Mouse (Mus musculus) Patski (cell line): Measurements from ENCODE around the gene Mrpl48. TPM values are rescaled to one million over a fixed set of nuclear protein-coding genes. Genes with fewer than 3 reads are reported as not detected.
A peak's percentile ranks its signal among the peaks of the same experiment; 100 is the strongest.

ENCODE experiments used
- ATAC-seq: fragments of 100-300 bp; one replicate; pipeline ENCODE4 v1.8.0; 2021
- CTCF ChIA-PET: fragments of 350-600 bp; sonication (Branson Sonifier 250); formaldehyde crosslinking; loops from one replicate; lab custom pipeline; 2022; ENCODE audit warnings: inconsistent platforms; lab: Charles Lee
- POLR2A ChIA-PET: fragments of 350-600 bp; sonication (Branson Sonifier 250); formaldehyde crosslinking; loops from one replicate; lab custom pipeline; 2022; ENCODE audit warnings: antibody characterized with exemption, inconsistent platforms; lab: Charles Lee
- DNase-seq: peaks from one replicate; pipeline ENCODE4 v3.0.0-alpha.2; 2011; ENCODE audit warnings: low read depth, low spot score
- H3K27me3 ChIP-seq: fragments of 371-371 bp; one replicate; pipeline ENCODE4 v1.5.1; 2021
- CTCF ChIP-seq: fragments of 100-300 bp; IDR thresholded peaks from one replicate; pipeline ENCODE4 v1.5.1; 2021
- in situ Hi-C: fragments of 300-500 bp; cut with MboI; formaldehyde crosslinking; loops from 3 replicates; pipeline ENCODE4 v1.11.1; 2018; ENCODE audit warnings: low pct_unique_long_range_greater_than_20kb, mixed read lengths
- polyA plus RNA-seq: library from polyadenylated mRNA; unstranded; gene quantifications from one replicate; pipeline ENCODE4 v1.2.3, GENCODE M21; 2021

Mrpl48 gene
- polyA plus RNA-seq, 1 experiment from 2014 or later = 25.3 TPM

DNA sequence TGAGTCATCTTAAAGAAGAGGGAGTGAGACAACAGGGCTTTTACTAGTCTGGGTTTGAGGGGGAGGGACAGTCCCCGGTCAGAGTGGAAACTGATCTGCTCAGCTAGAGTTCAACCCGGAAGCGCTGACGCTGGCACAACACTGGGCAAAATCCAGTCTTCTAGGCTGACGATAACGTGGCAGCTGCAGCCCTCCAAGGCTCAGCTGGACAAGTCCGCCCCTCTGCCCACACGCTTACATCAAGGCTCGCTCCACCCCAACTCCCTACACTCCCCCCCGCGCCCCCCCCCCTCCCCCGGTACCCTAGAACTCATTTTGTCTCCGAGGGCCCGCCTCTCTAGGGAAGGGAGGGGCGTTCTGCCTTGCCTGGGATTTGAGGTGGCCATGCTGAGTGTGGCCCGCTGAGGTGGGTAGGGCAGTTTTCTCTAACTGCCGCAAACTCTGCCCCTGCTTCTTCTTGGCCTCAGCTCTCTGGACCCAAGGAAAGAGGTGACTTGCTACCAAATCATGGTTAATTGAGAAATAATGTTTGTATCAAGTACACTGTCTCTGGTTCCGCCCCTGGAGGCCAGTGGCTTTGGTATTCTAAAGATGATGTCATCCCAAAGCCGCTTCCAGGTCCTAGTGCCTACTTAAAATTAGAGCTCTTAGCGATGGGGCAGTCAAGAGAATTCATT is 17.1 kb downstream of the Mrpl48 start:
- DNase-seq (peak; percentile 82), ATAC-seq (peak; percentile 93)
- no peaks in the 10 kb centered on the region for H3K27me3 ChIP-seq
- in situ Hi-C loops = no loop called here
- ChIA-PET POLR2A (interaction anchor here (0.9 to 1.2 kb wide), 4 partner anchors 8 to 17 kb away, joined by 3 to 5 read pairs (median 4); no protein-coding TSS in a partner anchor), CTCF (no interaction called here)
- no peak for TF ChIP-seq CTCF

DNA sequence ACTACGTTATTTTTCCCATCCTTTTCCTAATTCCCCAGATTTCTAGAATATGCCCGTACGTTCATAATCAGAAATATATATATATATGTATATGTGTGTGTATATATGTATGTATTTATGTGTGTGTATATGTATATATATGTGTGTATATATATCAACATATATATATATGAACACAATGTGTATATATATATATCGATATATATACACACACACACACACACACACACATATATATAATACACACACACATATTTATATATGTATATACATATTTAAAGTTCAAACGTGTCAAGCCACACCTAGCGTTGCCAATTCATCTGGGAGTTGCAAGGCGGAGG is 17.6 kb downstream of the Mrpl48 start:
- in situ Hi-C loops = no loop called here
- ATAC-seq = no peak
- no peak for TF ChIP-seq CTCF
- CTCF ChIA-PET = interaction anchor here (1.1 kb wide), 1 partner anchor 13 kb away, joined by 3 read pairs; no protein-coding TSS in a partner anchor
- H3K27me3 ChIP-seq = no peaks in the 10 kb centered on the region
- no peak for DNase-seq
- POLR2A ChIA-PET = interaction anchor here (1.2 kb wide), 1 partner anchor 16 kb away, joined by 5 read pairs; no protein-coding TSS in a partner anchor

DNA sequence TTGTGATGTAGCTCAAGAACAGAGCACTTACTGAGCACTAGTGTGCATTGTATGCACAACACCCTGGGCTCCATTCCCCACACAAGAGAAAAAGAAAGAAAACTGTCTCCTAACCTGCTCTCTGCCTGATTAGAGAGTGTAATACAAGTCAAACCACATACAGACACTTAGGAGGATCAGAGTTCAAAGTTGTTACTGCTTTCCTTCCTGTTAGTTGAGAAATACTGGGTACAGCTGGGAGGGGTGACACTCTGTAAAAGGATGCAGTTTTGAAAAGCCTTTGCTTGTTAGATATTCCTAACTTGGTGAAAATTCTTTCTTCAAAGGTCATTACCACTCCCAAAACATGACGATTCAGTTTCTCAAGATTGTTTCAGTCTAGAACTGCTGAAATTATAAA is 18.3 kb downstream of the Mrpl48 start:
- in situ Hi-C loops = no loop called here
- no peak for DNase-seq
- POLR2A ChIA-PET = no interaction called here

DNA sequence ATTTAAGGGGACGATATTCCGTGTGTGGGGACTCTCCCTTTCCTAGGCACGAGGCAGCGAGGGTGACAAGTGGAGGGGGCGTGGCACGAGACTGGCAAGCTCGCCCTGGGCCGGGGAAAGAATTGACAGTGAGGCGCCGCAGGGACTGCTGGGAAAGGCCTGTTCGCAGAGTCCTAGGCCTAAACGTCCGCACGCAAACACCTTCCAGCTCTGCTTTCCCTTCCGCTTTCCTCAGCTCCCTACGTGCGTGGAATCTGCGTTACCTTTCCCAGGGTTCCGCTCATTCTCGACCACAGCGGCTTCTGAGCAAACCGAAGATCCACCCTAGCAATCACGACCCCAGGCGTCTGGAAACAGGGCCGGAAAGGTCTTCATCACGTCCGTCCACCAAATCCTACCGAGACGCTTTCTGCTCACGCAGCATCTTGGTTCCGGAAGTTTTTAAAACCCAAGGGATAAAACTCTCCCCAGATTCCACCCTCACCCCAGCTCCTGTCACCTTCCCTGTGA is 25.3 kb downstream of the Mrpl48 start:
- ChIA-PET POLR2A (interaction anchor here (0.5 to 1.3 kb wide), 5 partner anchors 8 to 76 kb away, joined by 3 to 4 read pairs (median 3); partner anchors contain the start of gene Rab6a), CTCF (no interaction called here)
- TF ChIP-seq CTCF = no peak
- peak; percentile 65 for ATAC-seq
- in situ Hi-C loops = no loop called here
- H3K27me3 ChIP-seq = no peaks in the 10 kb centered on the region
- peak; percentile 70 for DNase-seq

More for the DNA sequence above, 18.3 kb downstream of the Mrpl48 start:
- no peaks in the 10 kb centered on the region for H3K27me3 ChIP-seq
- CTCF ChIA-PET = interaction anchor here (1.1 kb wide), 1 partner anchor 12 kb away, joined by 3 read pairs; no protein-coding TSS in a partner anchor
- no peak for ATAC-seq
- no peak for TF ChIP-seq CTCF

DNA sequence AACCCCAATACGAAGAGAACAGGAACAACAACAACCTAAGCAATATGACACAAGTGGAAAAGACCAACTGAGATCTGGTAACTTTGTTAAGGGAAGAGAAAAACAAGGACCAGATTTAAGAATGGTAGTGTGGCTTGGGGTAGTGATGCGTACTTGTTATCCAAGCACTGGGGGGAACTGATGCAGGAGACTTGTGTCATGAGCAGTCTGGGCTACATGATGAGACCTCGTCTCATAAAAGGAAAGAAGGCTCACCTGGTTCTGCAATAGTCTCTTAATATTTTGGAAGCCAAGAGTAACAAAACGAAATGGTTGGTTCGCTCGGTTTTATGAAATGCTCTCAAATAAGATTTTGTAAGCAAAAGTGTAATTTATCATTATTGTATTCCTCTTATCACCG is 25.9 kb downstream of the Mrpl48 start:
- in situ Hi-C loops = no loop called here
- CTCF ChIA-PET = no interaction called here
- ATAC-seq = no peak
- DNase-seq = no peak
- POLR2A ChIA-PET = interaction anchor here (1.0 to 1.2 kb wide), 2 partner anchors 12 to 25 kb away, joined by 3 read pairs; partner anchors contain the start of gene Rab6a
- H3K27me3 ChIP-seq = no peaks in the 10 kb centered on the region
- TF ChIP-seq CTCF = no peak

DNA sequence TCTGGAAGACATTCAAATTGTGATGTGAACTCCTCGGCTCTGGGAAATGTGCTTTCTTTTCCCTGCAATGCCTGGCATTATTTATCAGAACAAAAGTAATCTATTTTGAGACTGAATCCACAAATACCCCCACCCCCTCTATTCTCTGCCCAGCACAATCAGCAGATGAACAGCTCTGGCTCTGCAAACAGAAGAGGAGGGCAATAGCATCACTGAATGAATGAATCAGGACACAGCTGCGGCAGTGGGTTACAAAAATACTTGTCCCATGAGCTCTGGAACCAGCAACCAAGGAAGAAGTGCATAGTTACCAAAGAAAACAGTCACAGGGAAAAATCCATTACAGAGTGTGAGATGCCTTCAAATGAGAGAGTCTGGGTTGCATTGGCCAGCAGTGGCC is 29.3 kb downstream of the Mrpl48 start:
- no peaks in the 10 kb centered on the region for H3K27me3 ChIP-seq
- ChIA-PET CTCF (no interaction called here), POLR2A (no interaction called here)
- DNase-seq (no peak), ATAC-seq (no peak)
- in situ Hi-C loops = no loop called here
- TF ChIP-seq CTCF = no peak

DNA sequence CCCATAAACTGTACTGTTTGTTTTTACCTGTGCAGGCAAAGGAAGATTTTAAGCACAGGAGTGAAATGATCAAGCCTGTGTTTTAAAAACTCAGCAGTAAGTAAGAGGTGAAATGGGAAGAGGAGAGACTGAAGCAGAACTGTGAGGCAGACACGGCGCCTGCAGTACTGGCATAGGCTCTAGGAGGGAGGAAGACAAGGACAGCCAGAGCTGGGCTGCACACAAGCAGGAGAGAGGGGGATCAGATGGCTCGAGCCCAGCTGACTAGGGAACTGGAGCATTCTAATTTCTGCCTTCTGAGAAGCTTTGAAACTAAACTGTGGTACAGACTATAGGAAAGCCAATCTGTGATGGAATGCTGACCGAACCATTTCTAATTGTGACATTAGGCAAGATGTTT is 35.4 kb downstream of the Mrpl48 start:
- no peak for ATAC-seq
- CTCF ChIA-PET = interaction anchor here (2.4 kb wide), 1 partner anchor 17 kb away, joined by 7 read pairs; no protein-coding TSS in a partner anchor

DNA sequence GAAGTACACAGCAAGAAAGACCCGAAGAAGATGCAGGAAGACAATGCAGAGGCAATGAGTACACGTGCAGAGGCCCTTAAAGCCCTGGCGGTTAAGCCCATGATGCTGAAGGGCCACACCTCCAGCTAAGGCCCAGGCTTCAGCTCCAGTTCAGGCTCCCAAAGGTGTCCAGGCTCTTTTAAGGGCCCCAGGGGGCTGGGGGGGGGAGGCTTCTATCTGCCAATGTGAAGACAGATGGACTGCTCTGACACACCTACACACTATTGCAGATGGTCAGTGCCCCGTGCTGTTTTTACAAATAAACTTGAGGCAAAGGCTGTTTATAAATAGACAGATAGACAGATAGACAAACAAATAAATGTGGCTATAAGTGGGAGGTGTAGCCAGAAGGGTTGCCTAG is 36.0 kb downstream of the Mrpl48 start:
- CTCF ChIA-PET = interaction anchor here (1.6 kb wide), 1 partner anchor 32 kb away, joined by 3 read pairs; no protein-coding TSS in a partner anchor
- no peak for ATAC-seq
- no peak for DNase-seq
- no peak for TF ChIP-seq CTCF
- in situ Hi-C loops = no loop called here
- no peaks in the 10 kb centered on the region for H3K27me3 ChIP-seq
- POLR2A ChIA-PET = no interaction called here

More for the DNA sequence above, 35.4 kb downstream of the Mrpl48 start:
- POLR2A ChIA-PET = no interaction called here
- H3K27me3 ChIP-seq = no peaks in the 10 kb centered on the region
- in situ Hi-C loops = no loop called here
- no peak for DNase-seq
- no peak for TF ChIP-seq CTCF

DNA sequence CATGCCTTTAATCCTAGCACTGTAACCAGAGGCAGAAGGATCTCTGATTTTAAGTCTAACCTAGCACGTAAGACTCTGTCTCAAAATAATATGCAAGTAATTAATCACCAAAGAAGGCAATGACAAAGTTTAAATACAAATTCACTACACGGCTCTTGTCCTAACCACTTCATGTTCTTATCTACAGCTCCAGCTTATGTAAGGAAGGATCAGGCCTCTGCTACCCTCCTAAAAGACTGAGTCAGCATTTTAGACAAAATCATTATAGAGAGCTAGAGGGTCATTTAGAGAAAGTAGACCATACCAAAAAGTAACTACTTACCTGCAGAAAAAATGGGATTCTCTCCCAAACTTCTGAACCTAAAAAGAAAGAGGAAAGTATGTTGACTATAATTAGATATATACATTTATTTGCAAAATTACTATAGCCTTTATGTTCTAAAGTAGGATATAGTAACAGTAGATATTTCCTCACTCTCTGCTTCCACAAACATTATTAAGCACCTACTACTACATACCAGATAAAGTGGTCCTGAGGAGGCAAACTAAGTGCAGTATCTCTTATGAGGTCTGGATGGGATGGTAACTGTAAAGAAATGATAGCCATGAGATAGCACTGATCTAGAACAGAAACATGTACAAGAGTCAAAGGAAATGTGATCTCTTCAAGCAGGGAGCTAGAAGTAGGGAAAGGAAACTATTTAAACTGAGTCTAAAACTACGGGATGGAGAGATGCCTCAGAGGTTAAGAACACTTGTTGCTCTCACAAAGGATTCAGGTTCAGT is 37.0 kb downstream of the Mrpl48 start:
- POLR2A ChIA-PET = no interaction called here
- ATAC-seq = no peak
- CTCF ChIA-PET = interaction anchor here (0.8 to 1.6 kb wide), 4 partner anchors 13 to 31 kb away, joined by 3 to 4 read pairs (median 3); no protein-coding TSS in a partner anchor
- H3K27me3 ChIP-seq = no peaks in the 10 kb centered on the region
- in situ Hi-C loops = no loop called here
- TF ChIP-seq CTCF = no peak
- DNase-seq = no peak

DNA sequence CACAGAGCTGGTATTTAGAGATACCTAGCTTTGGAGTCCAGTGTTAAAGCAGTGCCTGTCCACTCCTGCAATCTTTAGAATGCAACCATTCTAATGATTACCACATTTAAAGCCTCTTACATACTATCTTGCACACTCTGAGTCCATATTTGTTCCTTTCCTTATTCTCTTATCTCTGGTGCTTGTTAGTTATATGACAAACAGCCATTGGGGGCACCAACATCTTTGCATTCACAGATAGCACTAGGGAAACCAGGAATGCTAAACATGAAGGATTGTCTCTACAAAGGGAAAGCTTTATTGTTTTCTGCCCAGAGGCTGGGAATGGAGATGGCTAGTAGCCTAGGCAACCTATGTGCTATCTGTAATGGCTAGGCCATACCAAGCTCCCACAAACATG is 38.2 kb downstream of the Mrpl48 start:
- no peaks in the 10 kb centered on the region for H3K27me3 ChIP-seq
- DNase-seq (no peak), ATAC-seq (no peak)
- TF ChIP-seq CTCF = no peak
- in situ Hi-C loops = no loop called here
- CTCF ChIA-PET = interaction anchor here (1.1 to 1.5 kb wide), 2 partner anchors 14 to 22 kb away, joined by 3 to 4 read pairs; no protein-coding TSS in a partner anchor
- POLR2A ChIA-PET = interaction anchor here (1.1 kb wide), 1 partner anchor 13 kb away, joined by 3 read pairs; no protein-coding TSS in a partner anchor
